Mouse (Mus musculus): Measurements from ENCODE around the gene Ssx2ip. TPM values are rescaled to one million over a fixed set of nuclear protein-coding genes. Genes with fewer than 3 reads are reported as not detected.

Ssx2ip gene
- polyA plus RNA-seq, 1 experiment from 2014 or later, result 23.2 TPM

- H3K9ac ChIP-seq (replicated peaks), result peak overlapping the region; percentile 91
- H3K36me3 ChIP-seq, result 0 out of 2 replicates have a peak, but pooled peaks cover 4% of the 10 kb centered on the region
- H3K27me3 ChIP-seq, result no peaks in the 10 kb centered on the region
- ATAC-seq (ENCODE audit: low FRiP score, low read depth), result no peak
- WGBS, result 13% methylated on average over 18 of the region's 18 CpGs
- H3K4me1 ChIP-seq, result peaks cover 29% of the 10 kb centered on the region
- H3K27ac ChIP-seq (replicated peaks), result 0 out of 2 replicates have a peak overlapping the region, but pooled peaks have one; percentile 25
- H3K9me3 ChIP-seq, result no peaks in the 10 kb centered on the region
- H3K4me2 ChIP-seq (replicated peaks), result peak overlapping the region; percentile 70
- peak overlapping the region; percentile 75 for H3K4me3 ChIP-seq
Measured at GRCm38 (mm10) chr3:146405213-146406006, 968 bp downstream of the Ssx2ip start.

- H3K9ac ChIP-seq (replicated peaks), result peak overlapping the region; percentile 91
- ATAC-seq (ENCODE audit: low FRiP score, low read depth), result no peak
Measured at GRCm38 (mm10) chr3:146406007-146406341, 1.5 kb downstream of the Ssx2ip start.

GRCm38 (mm10) chr3:146407086-146407721 lies 2.8 kb downstream of the Ssx2ip start:
- Histone ChIP-seq H3K27me3 (no peaks in the 10 kb centered on the region), H3K27ac (replicated peaks) (no peak overlapping the region), H3K4me1 (peaks cover 37% of the 10 kb centered on the region), H3K4me3 (no peak overlapping the region), H3K4me2 (replicated peaks) (peak overlapping the region; percentile 70), H3K36me3 (0 out of 2 replicates have a peak, but pooled peaks cover 4% of the 10 kb centered on the region), H3K9ac (replicated peaks) (no peak overlapping the region), H3K9me3 (no peaks in the 10 kb centered on the region)
- ATAC-seq (ENCODE audit: low FRiP score, low read depth), result no peak
- 79% methylated on average over 16 of the region's 16 CpGs for WGBS

More at GRCm38 (mm10) chr3:146406007-146406341, 1.5 kb downstream of the Ssx2ip start:
- Histone ChIP-seq H3K36me3 (0 out of 2 replicates have a peak, but pooled peaks cover 4% of the 10 kb centered on the region), H3K27me3 (no peaks in the 10 kb centered on the region), H3K4me1 (peaks cover 29% of the 10 kb centered on the region), H3K9me3 (no peaks in the 10 kb centered on the region), H3K4me3 (peak overlapping the region; percentile 75), H3K4me2 (replicated peaks) (peak overlapping the region; percentile 70), H3K27ac (replicated peaks) (0 out of 2 replicates have a peak overlapping the region, but pooled peaks have one; percentile 25)
- 30% methylated on average over 5 of the region's 5 CpGs for WGBS

GRCm38 (mm10) chr3:146410114-146410513 lies 5.7 kb downstream of the Ssx2ip start:
- Histone ChIP-seq H3K4me3 (no peak overlapping the region), H3K9ac (replicated peaks) (no peak overlapping the region), H3K4me2 (replicated peaks) (no peak overlapping the region), H3K27me3 (no peaks in the 10 kb centered on the region), H3K4me1 (peaks cover 35% of the 10 kb centered on the region), H3K27ac (replicated peaks) (no peak overlapping the region), H3K36me3 (peaks cover 10% of the 10 kb centered on the region; the same call in 1 of the 2 replicates), H3K9me3 (no peaks in the 10 kb centered on the region)
- ATAC-seq (ENCODE audit: low FRiP score, low read depth), result no peak
- 89% methylated on average over 7 of the region's 7 CpGs for WGBS

- H3K27ac ChIP-seq (replicated peaks), result no peak overlapping the region
Measured at GRCm38 (mm10) chr3:146412008-146412407, 7.6 kb downstream of the Ssx2ip start.

GRCm38 (mm10) chr3:146412480-146412879 lies 8.0 kb downstream of the Ssx2ip start:
- ATAC-seq (ENCODE audit: low FRiP score, low read depth), result no peak
- no peak overlapping the region for H3K27ac ChIP-seq (replicated peaks)

More at GRCm38 (mm10) chr3:146412008-146412407, 7.6 kb downstream of the Ssx2ip start:
- no peak overlapping the region for H3K4me2 ChIP-seq (replicated peaks)
- no peak; the same call in 1 of the 2 replicates for ATAC-seq (ENCODE audit: low FRiP score, low read depth)
- H3K9ac ChIP-seq (replicated peaks), result no peak overlapping the region
- H3K27me3 ChIP-seq, result no peaks in the 10 kb centered on the region
- H3K4me3 ChIP-seq, result no peak overlapping the region
- peaks cover 16% of the 10 kb centered on the region for H3K4me1 ChIP-seq
- H3K9me3 ChIP-seq, result no peaks in the 10 kb centered on the region
- peaks cover 11% of the 10 kb centered on the region; the same call in 1 of the 2 replicates for H3K36me3 ChIP-seq
- 88% methylated on average over 2 of the region's 2 CpGs for WGBS

GRCm38 (mm10) chr3:146413016-146413415 lies 8.6 kb downstream of the Ssx2ip start:
- no peaks in the 10 kb centered on the region for H3K9me3 ChIP-seq
- ATAC-seq (ENCODE audit: low FRiP score, low read depth), result no peak
- H3K4me3 ChIP-seq, result no peak overlapping the region
- no peak overlapping the region for H3K9ac ChIP-seq (replicated peaks)
- no peaks in the 10 kb centered on the region for H3K27me3 ChIP-seq
- WGBS, result 95% methylated on average over 13 of the region's 13 CpGs
- no peak overlapping the region for H3K27ac ChIP-seq (replicated peaks)
- H3K36me3 ChIP-seq, result peaks cover 15% of the 10 kb centered on the region; the same call in 1 of the 2 replicates
- no peak overlapping the region for H3K4me2 ChIP-seq (replicated peaks)
- peaks cover 8% of the 10 kb centered on the region; the same call in 1 of the 2 replicates for H3K4me1 ChIP-seq

More at GRCm38 (mm10) chr3:146412480-146412879, 8.0 kb downstream of the Ssx2ip start:
- Histone ChIP-seq H3K36me3 (peaks cover 12% of the 10 kb centered on the region; the same call in 1 of the 2 replicates), H3K4me1 (peaks cover 11% of the 10 kb centered on the region), H3K4me3 (no peak overlapping the region), H3K9ac (replicated peaks) (no peak overlapping the region), H3K4me2 (replicated peaks) (no peak overlapping the region), H3K9me3 (no peaks in the 10 kb centered on the region), H3K27me3 (no peaks in the 10 kb centered on the region)
- 95% methylated on average over 7 of the region's 7 CpGs for WGBS

- no peak overlapping the region for H3K27ac ChIP-seq (replicated peaks)
- H3K4me3 ChIP-seq, result no peak overlapping the region
- ATAC-seq (ENCODE audit: low FRiP score, low read depth), result no peak
- no peak overlapping the region for H3K9ac ChIP-seq (replicated peaks)
- peaks cover 8% of the 10 kb centered on the region; the same call in 1 of the 2 replicates for H3K4me1 ChIP-seq
- peaks cover 20% of the 10 kb centered on the region for H3K36me3 ChIP-seq
- H3K27me3 ChIP-seq, result no peaks in the 10 kb centered on the region
- H3K4me2 ChIP-seq (replicated peaks), result no peak overlapping the region
- 96% methylated on average over 4 of the region's 4 CpGs for WGBS
- H3K9me3 ChIP-seq, result no peaks in the 10 kb centered on the region
Measured at GRCm38 (mm10) chr3:146413992-146414391, 9.6 kb downstream of the Ssx2ip start.

- Histone ChIP-seq H3K27ac (replicated peaks) (no peak overlapping the region), H3K9ac (replicated peaks) (no peak overlapping the region), H3K36me3 (peaks cover 25% of the 10 kb centered on the region), H3K9me3 (no peaks in the 10 kb centered on the region), H3K4me3 (no peak overlapping the region), H3K4me1 (peaks cover 8% of the 10 kb centered on the region; the same call in 1 of the 2 replicates), H3K4me2 (replicated peaks) (no peak overlapping the region), H3K27me3 (no peaks in the 10 kb centered on the region)
- ATAC-seq (ENCODE audit: low FRiP score, low read depth), result no peak
- 94% methylated on average over 12 of the region's 12 CpGs for WGBS
Measured at GRCm38 (mm10) chr3:146414555-146414954, 10.1 kb downstream of the Ssx2ip start.

- H3K9me3 ChIP-seq, result no peaks in the 10 kb centered on the region
- H3K27me3 ChIP-seq, result no peaks in the 10 kb centered on the region
- 97% methylated on average over 8 of the region's 8 CpGs for WGBS
- H3K36me3 ChIP-seq, result peaks cover 47% of the 10 kb centered on the region
- H3K9ac ChIP-seq (replicated peaks), result no peak overlapping the region
- ATAC-seq (ENCODE audit: low FRiP score, low read depth), result no peak
- no peak overlapping the region for H3K4me2 ChIP-seq (replicated peaks)
- H3K27ac ChIP-seq (replicated peaks), result no peak overlapping the region
- H3K4me3 ChIP-seq, result no peak overlapping the region
- no peaks in the 10 kb centered on the region for H3K4me1 ChIP-seq
Measured at GRCm38 (mm10) chr3:146417873-146418272, 13.4 kb downstream of the Ssx2ip start.

GRCm38 (mm10) chr3:146418901-146419300 lies 14.5 kb downstream of the Ssx2ip start:
- H3K36me3 ChIP-seq, result peaks cover 55% of the 10 kb centered on the region
- H3K9me3 ChIP-seq, result no peaks in the 10 kb centered on the region
- H3K9ac ChIP-seq (replicated peaks), result no peak overlapping the region
- WGBS, result 96% methylated on average over 7 of the region's 7 CpGs
- H3K27ac ChIP-seq (replicated peaks), result no peak overlapping the region
- no peak overlapping the region for H3K4me2 ChIP-seq (replicated peaks)
- no peak overlapping the region for H3K4me3 ChIP-seq
- ATAC-seq (ENCODE audit: low FRiP score, low read depth), result no peak
- H3K27me3 ChIP-seq, result no peaks in the 10 kb centered on the region
- no peaks in the 10 kb centered on the region for H3K4me1 ChIP-seq

GRCm38 (mm10) chr3:146419534-146419933 lies 15.1 kb downstream of the Ssx2ip start:
- H3K27me3 ChIP-seq, result no peaks in the 10 kb centered on the region
- no peak for ATAC-seq (ENCODE audit: low FRiP score, low read depth)
- H3K4me3 ChIP-seq, result no peak overlapping the region
- H3K9me3 ChIP-seq, result no peaks in the 10 kb centered on the region
- no peak overlapping the region for H3K9ac ChIP-seq (replicated peaks)
- no peak overlapping the region for H3K27ac ChIP-seq (replicated peaks)
- H3K4me1 ChIP-seq, result no peaks in the 10 kb centered on the region
- peaks cover 55% of the 10 kb centered on the region for H3K36me3 ChIP-seq
- H3K4me2 ChIP-seq (replicated peaks), result no peak overlapping the region
- WGBS, result 91% methylated on average over 9 of the region's 9 CpGs

Measured in midbrain, embryonic 12.5 days (tissue).